Mouse (Mus musculus) liver, embryonic 16.5 days (tissue): ENCODE results near the gene Ccdc62. TPM values are rescaled to one million over a fixed set of nuclear protein-coding genes. Genes with fewer than 3 reads are reported as not detected.

ENCODE experiments used
- ATAC-seq: fragments of 200-750 bp; cut with Nextera tagmentation; 2 replicates; pipeline ENCODE4 v1.8.0; 2017; ENCODE audit warnings: low read depth, mild to moderate bottlenecking, moderate number of reproducible peaks, moderate library complexity
- H3K27ac ChIP-seq: fragments of 300-500 bp; sonication (generic); 2 replicates; pipeline ENCODE4 v1.5.1; 2014; ENCODE audit warnings: mild to moderate bottlenecking, low read length
- H3K27me3 ChIP-seq: fragments of 300-500 bp; sonication (generic); 2 replicates; pipeline ENCODE4 v1.6.1; 2014; ENCODE audit warnings: low read depth, low read length, mixed read lengths; ENCODE audit not compliant: control insufficient read depth, insufficient read depth
- H3K36me3 ChIP-seq: fragments of 300-500 bp; sonication (generic); 2 replicates; pipeline ENCODE4 v1.6.1; 2014; ENCODE audit warnings: mild to moderate bottlenecking; ENCODE audit not compliant: control insufficient read depth, insufficient read depth
- H3K4me1 ChIP-seq: fragments of 300-500 bp; sonication (generic); 2 replicates; pipeline ENCODE4 v1.6.1; 2014; ENCODE audit warnings: low read depth, low read length, mixed read lengths; ENCODE audit not compliant: control insufficient read depth
- H3K4me2 ChIP-seq: fragments of 300-500 bp; sonication (generic); 2 replicates; pipeline ENCODE4 v1.6.1; 2014; ENCODE audit warnings: low read depth, low read length, mixed read lengths
- H3K4me3 ChIP-seq: fragments of 300-500 bp; sonication (generic); 2 replicates; pipeline ENCODE4 v1.5.1; 2014; ENCODE audit warnings: low read depth, mild to moderate bottlenecking, low read length
- H3K9ac ChIP-seq: fragments of 300-500 bp; sonication (generic); 2 replicates; pipeline ENCODE4 v1.6.1; 2014; ENCODE audit warnings: low read depth, low read length
- H3K9me3 ChIP-seq: fragments of 300-500 bp; sonication (generic); replicated peaks from 2 replicates; pipeline ENCODE4 v1.6.1; 2016; ENCODE audit warnings: low read length; ENCODE audit not compliant: control insufficient read depth
- WGBS: fragments of 180-500 bp; shearing (Covaris S2); extraction: QIAGEN DNeasy Blood & Tissue Kit; methylation state at CpG from one replicate; pipeline ENCODE4 v1.1.7; 2014; ENCODE audit not compliant: insufficient replicate concordance; 5-methylcytosine and 5-hydroxymethylcytosine counted together
- polyA plus RNA-seq: library from polyadenylated mRNA; unstranded; fragments of >200 nt; fragmentation: Nextera tagmentation; extraction: Ambion mirVana; gene quantifications from 2 replicates; pipeline ENCODE4 v1.2.1, GENCODE M21; 2015

Gene Ccdc62
- polyA plus RNA-seq, 1 experiment from 2014 or later: 2.2 TPM

DNA sequence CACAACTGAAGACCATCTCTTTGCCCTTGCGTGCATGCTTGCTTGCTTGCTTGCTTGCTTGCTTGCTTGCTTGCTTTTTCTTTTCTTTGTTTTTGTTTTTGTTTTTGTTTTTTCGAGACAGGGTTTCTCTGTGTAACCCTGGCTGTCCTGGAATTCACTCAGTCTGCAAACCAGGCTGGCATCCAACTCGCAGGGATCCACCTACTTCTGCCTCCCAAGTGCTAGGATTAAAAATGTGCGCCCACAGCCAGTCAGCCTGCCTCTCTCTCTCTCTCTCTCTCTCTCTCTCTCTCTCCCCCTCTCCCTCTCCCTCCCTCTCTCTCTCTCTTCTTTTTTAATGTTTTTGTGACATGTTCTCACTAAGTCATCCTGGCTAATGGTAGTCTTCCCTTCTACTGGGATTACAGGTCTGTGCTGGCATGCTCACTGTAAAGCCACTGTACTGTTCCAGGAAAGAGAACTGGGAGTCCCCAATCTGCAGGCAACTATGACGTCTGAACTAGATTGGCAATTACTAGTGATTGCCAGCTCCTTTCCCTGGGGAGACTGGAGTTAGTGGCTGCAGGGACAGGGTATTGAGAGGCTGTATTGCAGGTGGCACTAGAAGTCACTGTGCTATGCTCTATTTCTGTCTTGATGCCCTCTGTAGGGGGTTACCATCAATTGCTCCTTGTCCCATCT, 22.0 kb downstream of the Ccdc62 start:
- Histone ChIP-seq H3K4me1 (no peaks in the 10 kb centered on the region; the same call in none of the 2 replicates), H3K4me3 (no peak overlapping the region), H3K4me2 (no peak overlapping the region), H3K27me3 (no peaks in the 10 kb centered on the region), H3K9me3 (no peaks in the 10 kb centered on the region), H3K36me3 (no peaks in the 10 kb centered on the region), H3K27ac (no peak overlapping the region), H3K9ac (no peak overlapping the region)
- WGBS: 58% methylated on average over 5 of the region's 5 CpGs
- no peak for ATAC-seq

DNA sequence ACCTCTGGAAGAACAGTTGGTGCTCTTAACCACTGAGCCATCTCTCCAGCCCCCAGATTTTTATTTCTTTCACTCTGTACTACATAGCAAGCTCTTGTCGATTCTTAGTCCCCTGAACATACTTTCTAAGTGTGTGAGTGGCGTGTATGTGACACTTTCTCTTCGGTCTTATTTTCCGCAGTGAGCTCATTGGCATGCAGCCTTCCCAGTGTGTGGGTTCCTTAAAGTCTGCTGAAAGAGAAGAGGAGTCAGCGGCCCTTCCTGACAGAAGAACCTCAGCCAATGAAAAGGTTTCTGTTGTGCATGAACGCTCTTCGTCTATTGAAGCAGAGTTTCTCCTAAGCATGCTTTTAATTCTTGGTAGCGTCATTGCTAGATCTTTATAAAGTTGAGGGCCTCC, 26.7 kb downstream of the Ccdc62 start:
- Histone ChIP-seq H3K27me3 (no peaks in the 10 kb centered on the region), H3K9ac (no peak overlapping the region), H3K4me2 (no peak overlapping the region), H3K4me1 (no peaks in the 10 kb centered on the region; the same call in 1 of the 2 replicates), H3K4me3 (no peak overlapping the region), H3K27ac (no peak overlapping the region), H3K9me3 (no peaks in the 10 kb centered on the region), H3K36me3 (no peaks in the 10 kb centered on the region)
- no peak for ATAC-seq
- WGBS: 76% methylated on average over 8 of the region's 8 CpGs

DNA sequence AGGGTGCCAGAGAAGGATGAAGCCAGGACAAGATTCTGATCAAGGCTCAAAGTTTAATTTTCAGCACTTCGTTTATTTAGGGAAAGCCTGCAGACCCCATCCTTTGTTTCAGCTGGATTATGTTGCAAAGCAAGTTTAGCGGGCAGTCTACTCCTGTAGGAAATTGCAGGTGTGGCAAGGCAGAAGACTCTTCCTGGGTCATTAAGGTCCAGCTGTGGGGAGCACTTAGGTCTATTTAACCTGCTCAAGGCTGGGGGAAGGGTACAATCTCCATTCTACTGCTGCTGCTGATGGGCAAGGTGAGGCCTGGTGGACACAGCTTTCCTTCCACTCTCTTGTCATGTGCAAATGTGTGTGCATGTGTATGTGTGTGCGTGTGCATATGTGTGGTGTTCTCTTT, 28.5 kb downstream of the Ccdc62 start:
- Histone ChIP-seq H3K9ac (no peak overlapping the region), H3K4me2 (no peak overlapping the region), H3K4me3 (no peak overlapping the region), H3K9me3 (no peaks in the 10 kb centered on the region), H3K27me3 (no peaks in the 10 kb centered on the region), H3K27ac (no peak overlapping the region), H3K4me1 (no peaks in the 10 kb centered on the region; the same call in 1 of the 2 replicates), H3K36me3 (no peaks in the 10 kb centered on the region)
- ATAC-seq: no peak
- 68% methylated on average over 3 of the region's 3 CpGs for WGBS

DNA sequence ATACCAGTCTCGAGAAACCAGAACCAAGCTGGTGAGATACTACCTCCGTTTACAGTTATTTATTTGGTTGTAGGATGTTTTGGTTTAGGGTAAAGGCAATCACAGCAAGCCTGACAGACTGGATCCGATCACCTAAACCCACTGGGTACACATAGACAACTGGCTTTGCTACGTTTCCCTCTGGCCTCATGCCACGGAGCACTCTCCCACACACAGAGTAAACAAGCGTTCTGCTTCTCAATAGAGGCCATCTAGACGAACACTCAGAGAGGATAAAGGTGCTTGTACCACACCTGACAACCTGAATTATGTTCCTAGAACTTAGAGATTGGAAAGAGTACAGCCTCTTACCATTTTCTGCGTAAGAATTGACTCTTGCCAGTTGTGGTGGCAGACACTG, 29.6 kb downstream of the Ccdc62 start:
- ATAC-seq: peak; percentile 61; the same call in 1 of the 2 replicates
- peaks cover 4% of the 10 kb centered on the region; the same call in 1 of the 2 replicates for H3K4me1 ChIP-seq
- no peak overlapping the region for H3K9ac ChIP-seq
- no peaks in the 10 kb centered on the region for H3K9me3 ChIP-seq
- no peaks in the 10 kb centered on the region for H3K36me3 ChIP-seq
- no peak overlapping the region for H3K4me2 ChIP-seq
- 57% methylated on average over 8 of the region's 8 CpGs for WGBS
- no peaks in the 10 kb centered on the region for H3K27me3 ChIP-seq
- no peak overlapping the region for H3K4me3 ChIP-seq
- no peak overlapping the region for H3K27ac ChIP-seq

DNA sequence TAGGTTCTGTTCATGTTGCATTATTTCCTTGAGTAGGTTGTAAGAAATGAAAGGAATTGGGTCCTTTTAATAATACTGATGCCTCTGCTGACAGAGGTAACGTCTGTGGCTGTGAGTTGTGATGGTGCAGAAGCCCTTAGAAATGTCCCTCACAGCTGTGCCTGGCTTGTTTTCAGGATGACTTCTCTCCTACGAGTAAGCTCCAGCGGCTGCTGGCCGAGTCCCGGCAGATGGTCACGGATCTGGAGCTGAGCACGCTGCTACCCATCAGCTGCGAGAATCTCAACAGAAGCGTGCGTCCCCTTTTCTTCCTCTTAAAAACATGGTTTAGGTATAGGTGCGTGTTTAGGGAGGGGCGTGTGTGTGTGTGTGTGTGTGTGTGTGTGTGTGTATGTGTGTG, 30.6 kb downstream of the Ccdc62 start:
- Histone ChIP-seq H3K27me3 (no peaks in the 10 kb centered on the region), H3K4me1 (peaks cover 6% of the 10 kb centered on the region; the same call in 1 of the 2 replicates), H3K36me3 (no peaks in the 10 kb centered on the region), H3K27ac (no peak overlapping the region), H3K4me2 (no peak overlapping the region), H3K4me3 (no peak overlapping the region), H3K9me3 (no peaks in the 10 kb centered on the region), H3K9ac (no peak overlapping the region)
- WGBS: 83% methylated on average over 12 of the region's 12 CpGs
- ATAC-seq: no peak

DNA sequence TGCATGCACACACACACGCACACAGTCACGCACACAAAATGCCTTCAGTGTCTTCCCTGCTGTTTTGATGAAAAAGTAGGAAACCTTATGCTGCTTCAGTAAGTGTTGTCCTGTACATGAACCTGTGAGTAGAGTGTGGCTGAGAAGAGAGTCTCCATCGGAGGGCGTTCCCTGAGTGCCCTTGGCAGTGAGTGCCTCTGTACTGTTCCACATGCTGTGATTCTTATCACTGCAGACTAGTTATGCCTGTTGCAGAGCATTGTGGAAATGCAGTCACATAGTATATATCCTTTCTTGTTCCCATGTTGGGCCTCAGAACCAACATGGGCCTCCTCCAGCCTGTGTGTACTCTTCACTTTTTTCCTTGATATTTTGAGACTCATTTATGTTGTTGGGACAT, 33.7 kb downstream of the Ccdc62 start:
- Histone ChIP-seq H3K4me1 (peaks cover 6% of the 10 kb centered on the region; the same call in 1 of the 2 replicates), H3K27me3 (no peaks in the 10 kb centered on the region), H3K27ac (no peak overlapping the region), H3K9me3 (no peaks in the 10 kb centered on the region), H3K4me3 (no peak overlapping the region), H3K9ac (no peak overlapping the region), H3K4me2 (no peak overlapping the region), H3K36me3 (no peaks in the 10 kb centered on the region)
- 78% methylated on average over 4 of the region's 4 CpGs for WGBS
- ATAC-seq: no peak

DNA sequence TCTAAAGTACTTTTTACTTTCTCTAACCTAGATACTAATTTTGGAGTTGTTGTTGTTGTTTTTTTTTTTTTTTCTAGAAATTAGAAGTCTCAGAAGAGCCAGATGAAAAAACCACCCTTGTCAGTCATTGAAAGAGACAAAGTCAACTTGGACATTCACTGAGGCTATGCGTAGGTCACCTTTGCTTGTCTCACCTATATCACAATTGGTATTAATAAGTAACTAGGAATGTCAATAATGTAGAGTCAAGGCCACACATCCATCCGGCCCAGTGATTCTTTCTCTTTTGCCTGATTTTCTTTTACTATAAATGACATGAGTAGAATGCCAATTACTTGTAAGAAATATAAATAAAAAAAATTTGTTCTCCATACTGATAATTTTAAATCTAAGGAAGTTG, 36.3 kb downstream of the Ccdc62 start:
- 63% methylated on average over 2 of the region's 2 CpGs for WGBS
- no peak overlapping the region for H3K27ac ChIP-seq
- no peaks in the 10 kb centered on the region for H3K9me3 ChIP-seq
- no peaks in the 10 kb centered on the region for H3K27me3 ChIP-seq
- H3K36me3 ChIP-seq: no peaks in the 10 kb centered on the region
- peak; percentile 66; the same call in 1 of the 2 replicates for ATAC-seq
- H3K9ac ChIP-seq: no peak overlapping the region
- H3K4me2 ChIP-seq: no peak overlapping the region
- peaks cover 6% of the 10 kb centered on the region; the same call in 1 of the 2 replicates for H3K4me1 ChIP-seq
- no peak overlapping the region for H3K4me3 ChIP-seq

DNA sequence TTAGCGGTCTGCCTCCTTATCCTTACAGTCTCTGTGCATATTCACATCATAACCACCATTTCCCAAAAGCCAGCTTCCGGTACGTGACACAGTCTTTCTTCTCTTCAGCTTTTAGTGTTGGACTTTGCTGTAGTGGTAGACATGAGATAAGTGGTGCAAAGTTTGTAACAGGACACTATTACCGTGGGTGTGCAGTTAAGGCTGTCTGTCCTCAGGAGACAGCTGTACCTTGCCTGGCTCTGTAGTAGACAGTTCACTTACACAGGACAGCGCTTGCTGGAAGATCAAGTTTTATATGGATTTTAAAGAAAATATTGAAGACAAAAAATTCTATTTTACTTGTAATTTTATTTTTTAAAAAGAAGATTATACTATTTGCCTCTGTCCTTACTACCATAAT, 38.0 kb downstream of the Ccdc62 start:
- no peak overlapping the region for H3K9ac ChIP-seq
- no peak overlapping the region for H3K4me2 ChIP-seq
- 65% methylated on average over 5 of the region's 5 CpGs for WGBS
- no peaks in the 10 kb centered on the region for H3K9me3 ChIP-seq
- no peaks in the 10 kb centered on the region for H3K36me3 ChIP-seq
- H3K27me3 ChIP-seq: peaks cover 9% of the 10 kb centered on the region
- peaks cover 11% of the 10 kb centered on the region; the same call in 1 of the 2 replicates for H3K4me1 ChIP-seq
- ATAC-seq: peak; percentile 46; the same call in 1 of the 2 replicates
- H3K4me3 ChIP-seq: no peak overlapping the region
- no peak overlapping the region for H3K27ac ChIP-seq

DNA sequence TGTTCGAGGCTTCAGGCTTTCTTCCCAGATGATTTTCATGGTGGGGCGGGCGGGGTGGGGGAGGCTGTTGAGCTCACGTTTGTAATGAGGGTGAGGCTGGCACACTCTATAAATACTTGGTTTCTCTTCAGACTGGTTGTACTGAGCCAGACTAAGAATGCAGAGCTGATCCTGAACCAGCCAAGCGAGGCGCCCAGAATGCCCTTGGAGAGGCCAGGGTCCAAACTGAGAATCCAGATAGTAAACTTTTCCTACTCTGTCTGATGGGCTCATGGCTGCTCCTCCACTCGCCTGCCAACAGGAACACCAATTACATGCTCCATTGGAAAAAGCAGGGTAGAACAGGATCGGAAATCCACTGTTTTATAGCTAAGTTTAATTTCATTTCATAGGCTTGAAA, 38.7 kb downstream of the Ccdc62 start:
- H3K36me3 ChIP-seq: no peaks in the 10 kb centered on the region
- H3K9ac ChIP-seq: no peak overlapping the region
- H3K27ac ChIP-seq: no peak overlapping the region
- H3K4me3 ChIP-seq: no peak overlapping the region
- H3K4me1 ChIP-seq: peaks cover 11% of the 10 kb centered on the region
- no peak overlapping the region for H3K4me2 ChIP-seq
- H3K9me3 ChIP-seq: no peaks in the 10 kb centered on the region
- 64% methylated on average over 8 of the region's 8 CpGs for WGBS
- peaks cover 16% of the 10 kb centered on the region for H3K27me3 ChIP-seq
- ATAC-seq: no peak
